ENCODE assay signal across 8 mouse cellular contexts in genomic region chr2:50296109-50296986, GRCm38 (mm10). TPM values are rescaled to one million over a fixed set of nuclear protein-coding genes. Genes with fewer than 3 reads are reported as not detected.
A peak's percentile ranks its signal among the peaks of the same experiment; 100 is the strongest.
DNase-seq lines count a peak whose midpoint lies in the region; ATAC-seq lines count a peak whose summit lies in the region.

Gene Mmadhc (minus strand): TSS chr2:50296801.

- peak within 1 kb of the TSS; percentile 96 for H3K9ac ChIP-seq in heart, embryonic 14.5 days (ENCODE audit: low read length)
- peak within 1 kb of the TSS; percentile 88 for H3K9ac ChIP-seq in liver, embryonic 15.5 days
- peak within 1 kb of the TSS; percentile 87 for H3K9ac ChIP-seq in neural tube, embryonic 12.5 days

- H3K36me3 ChIP-seq in heart, embryonic 14.5 days (ENCODE audit: control insufficient read depth, insufficient read depth, low read length) = peaks cover 5% of the 10 kb centered on the region
- peaks cover 4% of the 10 kb centered on the region for H3K36me3 ChIP-seq in liver, embryonic 15.5 days (replicated peaks)
- H3K36me3 ChIP-seq in neural tube, embryonic 12.5 days = peaks cover under 1% of the 10 kb centered on the region; the same call in 1 of the 2 replicates

- peak; percentile 76 to 87 for DNase-seq in CD8-positive naive resting alpha-beta T cell, adult 2 months (ENCODE audit: low read depth in 2 of 2, low spot score in 2 of 2)
- peak; percentile 84 for DNase-seq in c-Kit-negative CD71-positive TER-119-positive erythroid progenitor cells, embryonic 14.5 days (ENCODE audit: low read depth, low spot score)
- DNase-seq in fibroblast of lung, adult 2 months (ENCODE audit: low read depth) = peak; percentile 97
- DNase-seq in kidney, postnatal 14 days = peak; percentile 96
- DNase-seq in telencephalon, adult 2 months (ENCODE audit: low read depth, low spot score) = peak; percentile 96

- H3K4me1 ChIP-seq in heart, embryonic 14.5 days (ENCODE audit: control insufficient read depth in 2 of 2, insufficient read depth in 2 of 2, low read length in 2 of 2) = peaks cover 2 to 22% of the 10 kb centered on the region in 2 experiments; a peak in 3 of 4 replicates
- H3K4me1 ChIP-seq in liver, embryonic 15.5 days (replicated peaks) = peaks cover 32% of the 10 kb centered on the region
- H3K4me1 ChIP-seq in neural tube, embryonic 12.5 days = peaks cover 19% of the 10 kb centered on the region

- peak within 1 kb of the TSS; percentile 92 to 94 for H3K27ac ChIP-seq in heart, embryonic 14.5 days (replicated peaks in 1 of 2; ENCODE audit: control insufficient read depth in 1 of 2, insufficient read depth in 1 of 2, low read depth in 2 of 2, low read length in 2 of 2)
- H3K27ac ChIP-seq in liver, embryonic 15.5 days (replicated peaks) = peak within 1 kb of the TSS; percentile 94
- H3K27ac ChIP-seq in neural tube, embryonic 12.5 days = peak within 1 kb of the TSS; percentile 58

- H3K27me3 ChIP-seq in heart, embryonic 14.5 days (ENCODE audit: control insufficient read depth, insufficient read depth, low read length) = no peaks in the 10 kb centered on the region
- H3K27me3 ChIP-seq in liver, embryonic 15.5 days = no peaks in the 10 kb centered on the region
- H3K27me3 ChIP-seq in neural tube, embryonic 12.5 days (replicated peaks) = no peaks in the 10 kb centered on the region

- peak within 1 kb of the TSS; percentile 75 for H3K4me2 ChIP-seq in heart, embryonic 14.5 days (ENCODE audit: low read length)
- peak within 1 kb of the TSS; percentile 83 for H3K4me2 ChIP-seq in liver, embryonic 15.5 days
- peak within 1 kb of the TSS; percentile 72 for H3K4me2 ChIP-seq in neural tube, embryonic 12.5 days (replicated peaks)

- H3K4me3 ChIP-seq in heart, embryonic 14.5 days (ENCODE audit: control insufficient read depth in 1 of 2, insufficient read depth in 1 of 2, low read depth in 1 of 2, low read length in 2 of 2) = peak within 1 kb of the TSS; percentile 82 to 98
- H3K4me3 ChIP-seq in liver, embryonic 15.5 days (replicated peaks) = peak within 1 kb of the TSS; percentile 92
- peak within 1 kb of the TSS; percentile 82 for H3K4me3 ChIP-seq in neural tube, embryonic 12.5 days

- WGBS in heart, embryonic 14.5 days = under 1% methylated on average over 58 of the region's 58 CpGs
- under 1% methylated on average over 58 of the region's 58 CpGs for WGBS in liver, embryonic 15.5 days (ENCODE audit: insufficient replicate concordance)
- WGBS in neural tube, embryonic 12.5 days = under 1% methylated on average over 58 of the region's 58 CpGs

- no peaks in the 10 kb centered on the region for H3K9me3 ChIP-seq in heart, embryonic 14.5 days (ENCODE audit: control insufficient read depth, low read length)
- no peaks in the 10 kb centered on the region for H3K9me3 ChIP-seq in liver, embryonic 15.5 days (replicated peaks)
- H3K9me3 ChIP-seq in neural tube, embryonic 12.5 days = no peaks in the 10 kb centered on the region

- peak; percentile 95 for ATAC-seq in heart, embryonic 14.5 days (ENCODE audit: insufficient number of reproducible peaks, insufficient read depth, low FRiP score, low read depth)
- ATAC-seq in liver, embryonic 15.5 days (ENCODE audit: insufficient read depth) = peak; percentile 98
- peak; percentile 95 for ATAC-seq in neural tube, embryonic 12.5 days (ENCODE audit: low FRiP score, low read depth)

RNA-seq across cellular contexts. Expression of gene Mmadhc, which starts in this region (rescaled TPM):
- 137 and 147 TPM in 2 replicates for polyA plus RNA-seq in heart, embryonic 14.5 days (2014; fragmentation: Nextera tagmentation; extraction: Ambion mirVana)
- polyA plus RNA-seq in liver, embryonic 15.5 days (2015; fragmentation: Nextera tagmentation; extraction: Ambion mirVana) = 77.7 and 81.9 TPM in 2 replicates
- polyA plus RNA-seq in neural tube, embryonic 12.5 days (2016; fragmentation: Nextera tagmentation; extraction: Ambion mirVana) = 151 and 158 TPM in 2 replicates

Comparison
In these comparisons a context has a peak if more than half of its experiments do, and no peak if none do; other contexts are left out.
1. Peak in every context shown above with its lines: DNase-seq, ATAC-seq, H3K4me3 ChIP-seq and H3K27ac ChIP-seq.